Mouse (Mus musculus) retina, adult 2 months (tissue): ENCODE measurements around the gene Nwd2.

Experiments
- DNase-seq: peaks from one replicate; pipeline ENCODE4 v3.0.0-alpha.2; 2012; ENCODE audit warnings: low read depth, low spot score

Nwd2 gene

DNA sequence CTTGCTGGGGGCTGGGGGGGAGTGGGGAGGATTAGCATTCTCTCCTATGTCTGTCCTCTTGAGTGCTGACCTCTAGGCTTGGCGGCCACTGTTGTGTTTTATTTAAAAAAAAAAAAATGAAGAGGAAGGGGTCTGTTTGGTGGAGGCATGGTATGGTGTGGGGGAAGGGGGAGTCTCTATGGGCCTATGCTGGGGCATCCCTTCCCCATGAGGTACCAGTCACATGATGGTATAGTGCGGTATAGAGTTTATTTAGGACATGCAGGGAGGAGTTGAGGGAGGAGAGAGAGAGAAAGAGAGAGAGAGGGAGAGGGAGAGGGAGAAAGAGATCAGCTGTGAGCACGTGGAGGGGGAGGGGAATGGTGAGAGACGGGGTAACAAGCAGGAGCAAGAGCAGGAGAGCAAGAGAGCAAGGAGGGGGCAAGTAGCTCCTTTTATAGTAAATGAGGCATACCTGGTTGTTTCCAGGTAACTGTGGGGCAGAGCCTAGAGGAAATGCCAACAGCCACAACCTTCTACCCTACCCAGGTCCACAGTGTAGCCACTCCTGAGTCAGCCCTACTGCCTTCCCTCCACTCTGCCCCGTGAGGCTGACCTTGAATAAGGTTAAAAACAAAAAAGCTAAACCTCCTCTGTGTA, 178.6 kb downstream of the Nwd2 start:
- no peak for DNase-seq

DNA sequence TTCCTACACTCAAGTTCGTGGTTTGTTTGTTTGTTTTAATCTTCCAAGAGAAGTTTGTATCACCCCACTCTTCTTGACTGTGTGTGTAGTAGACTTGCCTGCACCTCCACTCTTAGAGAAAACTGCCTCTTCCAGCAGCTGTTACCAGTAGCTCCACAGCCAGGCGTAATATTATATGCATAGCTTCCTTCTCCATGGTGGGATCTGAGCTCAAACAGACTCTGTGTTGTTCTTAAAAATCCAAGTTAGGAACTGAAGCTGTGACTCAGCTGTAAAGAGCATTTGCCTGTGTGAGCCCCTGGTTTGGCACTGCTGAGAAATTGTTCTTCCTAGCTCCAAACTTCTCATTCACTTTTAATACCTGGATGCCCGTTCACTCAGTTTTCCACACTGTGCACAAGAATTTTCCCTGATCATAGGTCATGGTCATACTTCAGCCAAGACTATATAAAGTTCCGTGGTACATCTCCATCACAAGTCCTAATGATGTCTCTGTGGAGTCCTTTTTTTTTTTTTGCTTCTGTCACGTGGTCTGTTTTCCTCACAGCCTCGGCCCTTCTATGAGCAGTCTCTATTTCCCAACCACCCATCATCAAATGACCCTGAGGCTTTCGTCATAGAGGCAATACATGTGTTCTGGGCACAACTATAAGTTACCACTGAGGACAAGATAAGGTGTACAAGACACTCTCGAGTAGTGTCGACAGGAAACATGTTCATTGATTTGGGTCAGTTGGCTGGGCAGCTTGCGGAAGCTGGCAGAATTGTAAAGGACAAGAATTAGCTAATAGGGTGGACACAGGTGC, 179.7 kb downstream of the Nwd2 start:
- DNase-seq, result no peak

DNA sequence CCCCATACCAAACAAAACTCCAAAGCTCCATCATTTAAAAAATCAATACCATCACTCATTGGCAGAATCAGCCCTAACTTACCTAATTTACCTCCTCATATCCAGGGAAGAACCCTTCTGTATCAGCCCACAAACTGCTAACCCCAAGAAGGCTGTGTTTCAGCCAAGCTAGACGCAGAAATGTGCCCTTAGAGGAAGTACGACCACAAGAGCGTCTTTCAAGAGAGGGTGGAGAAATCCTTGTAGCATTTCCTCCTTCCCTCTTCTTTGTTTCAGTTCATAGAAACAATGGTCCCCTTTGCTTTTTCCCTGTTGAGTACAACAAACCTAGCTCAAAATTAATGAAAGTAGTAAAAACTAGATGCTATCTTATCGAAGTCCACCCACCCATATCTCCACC, 182.2 kb downstream of the Nwd2 start:
- DNase-seq, result no peak

DNA sequence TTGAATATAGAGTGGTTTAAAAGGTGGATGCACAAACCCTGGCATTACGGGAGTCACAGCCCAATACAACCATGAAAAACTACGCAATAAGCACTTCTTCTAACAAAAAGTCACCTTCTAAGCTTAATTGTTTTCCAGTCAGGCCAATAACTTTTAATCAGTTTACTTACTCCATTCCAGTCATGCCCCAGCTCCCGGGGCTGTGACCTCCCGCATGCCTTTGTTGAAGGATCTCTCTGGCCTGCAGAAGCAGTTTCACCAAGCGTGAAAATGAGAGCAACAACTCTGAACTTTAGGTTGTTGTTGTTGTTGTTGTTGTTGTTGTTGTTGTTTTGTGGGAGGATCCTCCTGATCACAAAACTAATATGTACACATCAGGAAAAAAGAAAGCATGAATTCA, 185.1 kb downstream of the Nwd2 start:
- DNase-seq, result no peak

DNA sequence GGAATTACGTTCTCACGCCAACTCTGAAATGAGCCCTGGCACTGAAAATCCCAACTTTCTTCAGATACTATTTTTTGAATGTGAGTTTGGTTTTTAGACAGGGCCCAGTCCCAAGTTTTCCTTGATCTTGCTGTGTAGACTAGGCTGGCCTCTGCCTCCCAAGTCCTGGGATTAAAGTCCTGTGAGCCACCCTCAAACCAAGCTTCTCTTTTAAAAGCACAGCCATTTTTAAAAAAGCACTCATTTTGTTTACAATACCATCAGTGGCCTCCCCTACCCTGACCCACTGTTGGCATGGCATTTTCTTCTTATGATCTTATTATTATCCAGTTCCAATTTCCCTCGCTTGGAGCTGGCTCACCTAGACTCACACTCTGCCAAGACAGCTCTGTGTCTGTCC, 185.5 kb downstream of the Nwd2 start:
- no peak for DNase-seq

DNA sequence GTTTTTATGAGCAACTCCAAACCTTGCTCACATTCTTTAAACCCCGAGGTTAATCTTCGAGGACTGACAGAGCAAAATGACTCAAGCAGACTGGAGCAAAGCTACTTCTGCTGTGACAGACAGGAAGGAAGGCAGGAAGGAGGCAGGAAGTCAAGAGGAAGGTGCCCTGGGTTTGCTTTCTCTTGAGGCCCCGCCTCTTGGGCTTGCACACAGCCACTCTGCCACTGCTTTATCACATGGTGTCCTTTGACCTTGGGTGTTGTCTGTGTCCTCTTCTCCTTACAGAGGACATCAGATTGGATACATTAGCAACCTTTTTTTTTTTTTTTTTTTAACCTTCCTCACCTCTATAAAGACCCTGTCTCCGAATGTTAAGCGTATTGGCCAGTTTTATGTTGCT, 188.2 kb downstream of the Nwd2 start:
- no peak for DNase-seq

DNA sequence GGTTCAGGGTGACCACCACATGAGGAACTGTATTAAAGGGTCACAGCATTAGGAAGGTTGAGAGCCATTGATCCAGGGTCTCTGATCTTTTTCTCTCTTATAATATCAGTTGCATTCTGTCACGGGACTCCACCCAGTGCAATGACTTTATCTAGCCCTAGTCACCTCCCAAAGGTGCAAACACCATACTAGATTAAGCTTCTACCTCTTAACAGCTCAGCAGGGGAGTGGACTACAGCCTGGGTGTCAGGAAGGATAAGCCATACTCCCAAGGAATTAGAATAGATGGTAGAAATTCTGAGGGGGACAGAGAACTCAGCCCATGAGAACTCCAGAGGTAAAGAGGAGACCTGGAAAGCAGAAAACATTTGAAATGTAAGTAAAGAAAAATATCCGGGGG, 188.9 kb downstream of the Nwd2 start:
- no peak for DNase-seq

DNA sequence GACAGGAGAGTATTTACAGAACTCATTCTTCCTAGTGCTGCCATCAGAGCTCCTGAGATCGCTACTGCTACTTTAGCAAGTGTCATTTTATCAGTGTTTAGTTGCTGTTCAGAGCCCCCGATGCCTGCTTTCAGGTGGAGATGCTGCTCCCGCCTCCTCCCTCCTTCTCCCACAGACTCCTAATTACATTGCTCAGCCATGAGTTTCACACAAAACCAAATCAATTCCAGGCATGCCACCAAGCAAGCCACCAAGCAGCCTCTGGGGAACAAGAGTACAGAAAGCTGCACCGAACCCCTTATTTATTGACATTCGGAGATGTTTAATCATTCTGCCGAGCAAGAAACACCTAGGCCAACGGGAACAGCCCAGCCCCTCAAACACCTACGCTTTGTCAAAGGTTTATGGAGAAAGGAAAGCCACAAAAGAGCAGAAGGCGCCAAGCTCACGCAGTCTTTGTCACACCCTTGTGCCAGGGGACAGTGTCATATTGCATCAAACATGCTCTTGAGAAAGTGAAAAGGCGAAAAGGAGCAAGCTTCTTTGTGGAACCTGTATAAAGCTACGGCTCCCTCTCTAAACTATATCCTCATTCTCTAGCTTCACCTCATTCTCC, 191.0 kb downstream of the Nwd2 start:
- no peak for DNase-seq

DNA sequence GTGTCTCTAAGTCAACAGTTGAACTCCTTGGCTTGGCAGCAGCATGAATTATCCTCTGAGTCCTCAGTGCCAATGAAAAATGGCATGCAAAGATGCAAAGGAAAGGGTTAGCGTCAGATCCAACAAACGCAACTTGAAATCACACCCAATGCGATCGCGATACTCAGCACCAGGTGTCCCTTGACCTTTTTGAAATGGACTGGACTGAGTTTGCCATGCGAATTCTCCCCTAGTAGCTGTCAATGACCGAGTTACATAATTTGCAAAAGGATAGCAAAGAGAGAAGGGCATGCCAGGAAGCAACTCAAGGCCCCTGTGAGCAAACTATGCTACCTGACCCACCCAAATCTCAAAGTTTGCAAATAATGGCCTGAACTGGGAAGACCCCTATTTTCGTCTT, 198.2 kb downstream of the Nwd2 start:
- DNase-seq, result no peak

DNA sequence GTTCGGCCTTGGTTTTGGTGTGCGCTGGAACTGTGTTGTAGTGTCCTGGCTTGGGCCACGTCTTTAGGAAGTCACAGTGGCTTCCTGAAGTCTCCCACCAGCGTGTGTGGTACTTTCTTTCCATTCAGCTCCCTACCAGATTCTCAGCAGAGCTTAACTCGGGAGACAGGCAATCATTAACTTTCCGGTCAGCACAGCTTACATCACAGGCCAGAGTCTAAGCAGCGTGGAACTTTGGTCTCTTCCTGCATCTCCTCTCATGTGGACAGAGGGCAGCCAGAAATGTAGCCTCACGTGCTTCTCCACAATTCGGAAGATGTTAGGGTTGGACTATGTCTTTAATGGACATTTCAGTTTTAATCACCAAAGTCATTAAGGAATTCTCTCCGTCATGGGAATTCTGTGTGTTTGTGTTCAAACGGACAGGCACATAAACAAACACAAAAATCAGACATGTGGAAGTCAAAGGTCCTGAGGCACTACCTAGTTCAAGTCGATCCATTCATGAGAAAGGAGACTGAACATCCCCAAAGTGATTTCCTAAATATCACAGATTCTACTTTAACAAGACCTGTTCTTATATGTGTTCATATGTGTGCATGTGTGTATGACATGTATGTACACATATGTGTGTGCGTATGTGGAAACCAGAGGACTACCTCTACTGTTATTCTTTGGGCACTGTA, 198.8 kb downstream of the Nwd2 start:
- no peak for DNase-seq

DNA sequence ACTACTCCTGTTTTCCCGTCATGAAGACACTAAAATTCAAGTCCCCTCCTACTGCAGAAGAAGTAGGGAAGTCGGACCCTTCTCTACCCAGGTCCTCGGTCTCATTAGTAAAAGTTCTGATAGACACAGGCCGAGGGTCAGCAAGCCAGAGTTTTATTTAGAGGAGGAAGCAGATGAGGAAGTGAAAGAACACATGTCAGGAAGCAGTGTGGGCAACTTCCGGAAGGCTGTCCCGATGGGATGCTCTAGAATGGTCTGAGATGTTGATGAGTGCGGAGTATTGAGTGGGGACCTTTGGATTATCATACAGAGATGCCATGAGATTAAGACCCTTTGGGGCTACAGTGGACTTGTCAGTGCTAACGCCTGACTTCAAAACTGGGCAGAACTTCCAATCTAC, 210.0 kb downstream of the Nwd2 start:
- no peak for DNase-seq
